ENCODE assay signal across 12 mouse cellular contexts in genomic region chr12:71834041-71834440, GRCm38 (mm10). TPM values are rescaled to one million over a fixed set of nuclear protein-coding genes. Genes with fewer than 3 reads are reported as not detected.
DNase-seq lines count a peak whose midpoint lies in the region; ATAC-seq lines count a peak whose summit lies in the region.
"Had no signal": no experiment of that assay in that cellular context is flagged by ENCODE, and none has a peak within 500 bp of the region (broad histone marks: within the 10 kb centered on the region; RNA-seq: fewer than 3 reads in every experiment).

No protein-coding gene starts in this region.

- WGBS in hindbrain, embryonic 13.5 days, result 52% methylated on average over 7 of the region's 7 CpGs
- WGBS in hindbrain, embryonic 10.5 days, result 67% methylated on average over 7 of the region's 7 CpGs
- 33% methylated on average over 7 of the region's 7 CpGs for WGBS in heart, embryonic 11.5 days (ENCODE audit: insufficient replicate concordance)
- WGBS in liver, embryonic 12.5 days (ENCODE audit: insufficient replicate concordance), result 55% methylated on average over 7 of the region's 7 CpGs
- WGBS in midbrain, embryonic 13.5 days, result 67% methylated on average over 7 of the region's 7 CpGs

- DNase-seq in hindbrain, embryonic 10.5 days (ENCODE audit: low spot score), result no peak
- no peak for DNase-seq in spleen, postnatal 14 days (ENCODE audit: low spot score in 2 of 2)
- DNase-seq in retina, postnatal 1 day, result no peak
- DNase-seq in T-cell, adult 2 months (ENCODE audit: low spot score), result no peak
- DNase-seq: kidney, postnatal 4 days; thymus, adult 2 months had no signal

- no peak overlapping the region for H3K9ac ChIP-seq in hindbrain, embryonic 13.5 days
- H3K9ac ChIP-seq in heart, embryonic 11.5 days (ENCODE audit: low read depth, low read length), result no peak overlapping the region
- peak overlapping the region; percentile 1; the same call in 1 of the 2 replicates for H3K9ac ChIP-seq in liver, embryonic 12.5 days
- no peak overlapping the region for H3K9ac ChIP-seq in midbrain, embryonic 13.5 days (replicated peaks)
- H3K9ac ChIP-seq: limb, embryonic 13.5 days had no signal

- no peak for ATAC-seq in hindbrain, embryonic 13.5 days (ENCODE audit: low FRiP score)
- no peak for ATAC-seq in heart, embryonic 11.5 days (replicated peaks; ENCODE audit: insufficient number of reproducible peaks, low FRiP score, low TSS enrichment)
- ATAC-seq in liver, embryonic 12.5 days, result no peak
- no peak for ATAC-seq in midbrain, embryonic 13.5 days
- ATAC-seq: CD4-positive, CD25-positive, alpha-beta regulatory T cell, adult 4 months had no signal

- H3K36me3 ChIP-seq in hindbrain, embryonic 13.5 days, result no peaks in the 10 kb centered on the region
- H3K36me3 ChIP-seq in hindbrain, embryonic 10.5 days, result no peaks in the 10 kb centered on the region
- no peaks in the 10 kb centered on the region for H3K36me3 ChIP-seq in heart, embryonic 11.5 days (ENCODE audit: control insufficient read depth, insufficient read depth, low read length)
- no peaks in the 10 kb centered on the region for H3K36me3 ChIP-seq in liver, embryonic 12.5 days
- no peaks in the 10 kb centered on the region for H3K36me3 ChIP-seq in midbrain, embryonic 13.5 days
- H3K36me3 ChIP-seq: limb, embryonic 13.5 days had no signal

- H3K27me3 ChIP-seq in hindbrain, embryonic 13.5 days, result no peaks in the 10 kb centered on the region
- H3K27me3 ChIP-seq in hindbrain, embryonic 10.5 days (ENCODE audit: insufficient read depth, poor library complexity, severe bottlenecking), result peaks cover 8% of the 10 kb centered on the region
- no peaks in the 10 kb centered on the region for H3K27me3 ChIP-seq in heart, embryonic 11.5 days (ENCODE audit: control insufficient read depth, insufficient read depth, low read length)
- no peaks in the 10 kb centered on the region for H3K27me3 ChIP-seq in liver, embryonic 12.5 days (replicated peaks)
- peaks cover 4% of the 10 kb centered on the region; the same call in 1 of the 2 replicates for H3K27me3 ChIP-seq in midbrain, embryonic 13.5 days
- H3K27me3 ChIP-seq: limb, embryonic 13.5 days had no signal

- H3K4me2 ChIP-seq in hindbrain, embryonic 13.5 days, result peak overlapping the region; percentile 29
- peak overlapping the region; percentile 36 for H3K4me2 ChIP-seq in heart, embryonic 11.5 days
- peak overlapping the region; percentile 23 for H3K4me2 ChIP-seq in liver, embryonic 12.5 days
- peak overlapping the region; percentile 10; the same call in 1 of the 2 replicates for H3K4me2 ChIP-seq in midbrain, embryonic 13.5 days (replicated peaks)
- H3K4me2 ChIP-seq: limb, embryonic 13.5 days had no signal

- peak overlapping the region; percentile 12; the same call in 1 of the 2 replicates for H3K4me3 ChIP-seq in hindbrain, embryonic 13.5 days
- no peak overlapping the region for H3K4me3 ChIP-seq in hindbrain, embryonic 10.5 days
- H3K4me3 ChIP-seq in heart, embryonic 11.5 days (ENCODE audit: low read depth, low read length), result no peak overlapping the region
- no peak overlapping the region for H3K4me3 ChIP-seq in liver, embryonic 12.5 days
- no peak overlapping the region for H3K4me3 ChIP-seq in midbrain, embryonic 13.5 days (replicated peaks)
- H3K4me3 ChIP-seq: limb, embryonic 13.5 days had no signal

- H3K27ac ChIP-seq in hindbrain, embryonic 13.5 days, result no peak overlapping the region
- no peak overlapping the region for H3K27ac ChIP-seq in hindbrain, embryonic 10.5 days
- H3K27ac ChIP-seq in heart, embryonic 11.5 days (ENCODE audit: low read depth, low read length), result 0 out of 2 replicates have a peak overlapping the region, but pooled peaks have one; percentile 41
- peak overlapping the region; percentile 5; the same call in 1 of the 2 replicates for H3K27ac ChIP-seq in liver, embryonic 12.5 days
- H3K27ac ChIP-seq in midbrain, embryonic 13.5 days, result no peak overlapping the region
- H3K27ac ChIP-seq: limb, embryonic 13.5 days had no signal

- no peaks in the 10 kb centered on the region for H3K9me3 ChIP-seq in hindbrain, embryonic 13.5 days
- H3K9me3 ChIP-seq in hindbrain, embryonic 10.5 days, result no peaks in the 10 kb centered on the region
- H3K9me3 ChIP-seq in heart, embryonic 11.5 days (replicated peaks; ENCODE audit: control insufficient read depth, low read length), result no peaks in the 10 kb centered on the region
- H3K9me3 ChIP-seq in liver, embryonic 12.5 days (replicated peaks), result no peaks in the 10 kb centered on the region
- H3K9me3 ChIP-seq in midbrain, embryonic 13.5 days, result no peaks in the 10 kb centered on the region
- H3K9me3 ChIP-seq: limb, embryonic 13.5 days had no signal

- H3K4me1 ChIP-seq in hindbrain, embryonic 13.5 days (replicated peaks), result peaks cover 63% of the 10 kb centered on the region
- peaks cover 64% of the 10 kb centered on the region for H3K4me1 ChIP-seq in hindbrain, embryonic 10.5 days (replicated peaks)
- peaks cover 56% of the 10 kb centered on the region for H3K4me1 ChIP-seq in heart, embryonic 11.5 days (ENCODE audit: control insufficient read depth, insufficient read depth, low read length)
- H3K4me1 ChIP-seq in liver, embryonic 12.5 days, result peaks cover 80% of the 10 kb centered on the region
- H3K4me1 ChIP-seq in midbrain, embryonic 13.5 days (replicated peaks), result peaks cover 65% of the 10 kb centered on the region

RNA-seq across cellular contexts. Expression of gene Daam1, which starts 3.2 kb away (rescaled TPM):
- 25.0 and 27.4 TPM in 2 replicates for polyA plus RNA-seq in hindbrain, embryonic 13.5 days (2015; fragmentation: Nextera tagmentation; extraction: Ambion mirVana)
- 8.4 and 11.6 TPM in 2 replicates for polyA plus RNA-seq in hindbrain, embryonic 10.5 days (2016; fragmentation: Nextera tagmentation; extraction: Ambion mirVana)
- 25.7 and 33.0 TPM in 2 replicates for polyA plus RNA-seq in heart, embryonic 11.5 days (2014; fragmentation: Nextera tagmentation; extraction: Ambion mirVana)
- 10.7 and 11.2 TPM in 2 replicates for polyA plus RNA-seq in liver, embryonic 12.5 days (2016; fragmentation: Nextera tagmentation; extraction: Ambion mirVana)
- 24.2 and 24.4 TPM in 2 replicates for polyA plus RNA-seq in midbrain, embryonic 13.5 days (2015; fragmentation: Nextera tagmentation; extraction: Ambion mirVana)

Comparison
In these comparisons a context has a peak if more than half of its experiments do, and no peak if none do; other contexts are left out.
1. H3K27ac ChIP-seq: peak in heart, embryonic 11.5 days (single experiment) and liver, embryonic 12.5 days (single experiment); none in hindbrain, embryonic 13.5 days (single experiment), hindbrain, embryonic 10.5 days (single experiment) and midbrain, embryonic 13.5 days (single experiment).
2. Peak in every context shown above with its lines, with median percentiles within 50 percentile points of each other: H3K4me2 ChIP-seq.